Mouse (Mus musculus) CD4-positive, CD25-positive, alpha-beta regulatory T cell (primary cell): ENCODE measurements around the gene Map7d2. TPM values are rescaled to one million over a fixed set of nuclear protein-coding genes. Genes with fewer than 3 reads are reported as not detected.

Source experiments
- polyA plus RNA-seq: library from polyadenylated mRNA; unstranded; fragments of 100-300 nt; shearing (Covaris generic); gene quantifications from one replicate; pipeline ENCODE4 v1.2.1, GENCODE M21; 2017

Map7d2 gene
- polyA plus RNA-seq = not detected

DNA sequence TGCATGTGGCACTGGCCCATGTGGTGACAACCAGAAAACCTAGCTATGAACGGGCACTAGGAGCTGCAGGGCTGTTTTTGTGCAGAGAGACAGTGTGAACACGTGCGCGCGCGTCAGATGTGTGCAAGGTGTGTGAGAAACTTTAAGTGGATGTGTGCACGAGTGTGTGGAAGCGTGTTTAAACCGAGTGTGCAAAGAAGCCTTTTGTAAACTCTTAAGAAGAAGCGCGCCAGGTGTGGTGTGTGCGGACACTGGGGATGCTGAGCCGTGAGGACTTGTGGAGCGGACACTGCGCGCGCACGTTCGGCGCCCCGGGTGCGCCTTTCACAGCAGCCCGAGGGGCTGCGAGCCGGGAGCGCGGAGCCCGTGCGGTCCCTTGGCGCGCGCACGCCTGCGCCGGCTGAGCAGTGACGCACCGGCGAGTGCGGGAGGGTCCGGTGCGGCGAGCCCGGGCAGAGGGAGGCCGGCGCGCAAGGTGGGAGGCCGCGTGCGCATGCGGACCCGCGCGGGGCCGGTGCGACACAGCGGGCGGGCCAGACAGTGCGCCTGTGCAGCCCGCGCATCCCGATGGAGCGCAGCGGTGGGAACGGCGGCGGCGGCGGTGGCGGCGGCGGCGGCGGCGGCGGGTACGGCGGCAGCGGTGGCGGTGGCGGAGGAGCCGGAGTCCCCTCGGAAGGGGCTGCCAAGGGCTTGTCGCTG, at the start of gene Map7d2:
Gene Map7d2 (plus strand): TSS at position 443 of the 699 bp plus-strand sequence.

DNA sequence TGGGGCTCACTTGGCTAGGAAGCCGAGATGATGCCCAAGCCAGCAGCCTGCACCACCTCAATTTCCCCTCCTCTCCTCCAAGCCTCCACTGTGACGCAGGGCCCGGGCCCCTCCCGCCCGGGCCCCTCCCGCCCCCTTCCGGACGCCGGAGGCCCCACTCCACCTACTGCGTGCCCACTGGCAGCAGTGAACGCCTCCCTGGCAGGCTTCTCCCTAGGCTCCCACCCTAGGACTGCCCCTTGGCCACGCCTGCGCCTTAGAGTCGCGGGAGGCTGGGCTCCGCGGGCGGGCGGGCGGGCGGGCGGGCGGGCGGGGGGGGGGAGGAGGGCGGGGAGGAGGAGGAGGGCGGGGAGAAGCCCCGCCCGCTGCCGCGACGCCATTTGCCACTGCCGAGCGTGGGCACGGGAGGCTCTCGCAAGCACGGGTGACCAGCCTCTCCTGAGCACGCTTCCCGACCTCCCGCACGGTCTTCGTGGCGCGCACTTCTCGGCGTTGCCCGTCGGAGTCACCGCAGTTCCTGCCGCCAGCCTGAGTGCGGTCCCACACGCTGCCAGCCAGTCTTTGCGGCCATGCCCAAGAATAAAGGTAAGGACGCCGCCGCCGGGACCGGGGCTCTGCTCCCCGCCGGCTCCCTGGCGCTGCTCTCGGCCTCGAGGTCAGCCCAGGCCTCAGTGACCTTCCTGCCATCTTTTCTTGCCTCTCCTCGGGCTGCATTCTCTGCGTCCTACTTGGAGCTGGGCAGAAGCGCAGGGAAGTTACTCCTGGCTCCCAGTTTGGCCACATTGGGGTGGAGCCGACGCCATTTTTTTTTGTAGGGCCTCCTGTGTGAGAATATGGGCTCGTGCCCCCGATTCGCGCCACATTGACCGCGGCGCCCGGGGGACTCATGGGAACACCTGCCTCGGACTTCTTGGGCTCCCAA, 42.3 kb upstream of the Map7d2 start, which contains the start of gene Eif1ax:
Gene Eif1ax (plus strand): TSS at position 348 of the 922 bp plus-strand sequence.

GRCm38 (mm10) chrX:159526388-159526787, 112.0 kb downstream of the Map7d2 start, which contains the start of gene Bclaf3:
TSS of gene Bclaf3 (plus strand) at chrX:159526688.

Other genes with a start within 250 kb of the Map7d2 start
- gene Rps6ka3, start 204.3 kb upstream of the Map7d2 start, polyA plus RNA-seq = 10.8 TPM
- 54.5 TPM for gene Eif1ax, start 42.4 kb upstream of the Map7d2 start, polyA plus RNA-seq
- 50.1 TPM for gene Bclaf3, start 112.1 kb downstream of the Map7d2 start, polyA plus RNA-seq
- 408 TPM for gene Sh3kbp1, start 212.7 kb downstream of the Map7d2 start, polyA plus RNA-seq